Mouse (Mus musculus) T-helper 1 cell (primary cell): ENCODE measurements around the gene Mthfd1.

Source experiments
- in situ Hi-C: fragments of 300-600 bp; cut with MboI, MseI; formaldehyde crosslinking; loops from one replicate; pipeline ENCODE4 v1.15.1; 2025; ENCODE audit warnings: high pct_unique_total_duplicates

The Mthfd1 gene

DNA sequence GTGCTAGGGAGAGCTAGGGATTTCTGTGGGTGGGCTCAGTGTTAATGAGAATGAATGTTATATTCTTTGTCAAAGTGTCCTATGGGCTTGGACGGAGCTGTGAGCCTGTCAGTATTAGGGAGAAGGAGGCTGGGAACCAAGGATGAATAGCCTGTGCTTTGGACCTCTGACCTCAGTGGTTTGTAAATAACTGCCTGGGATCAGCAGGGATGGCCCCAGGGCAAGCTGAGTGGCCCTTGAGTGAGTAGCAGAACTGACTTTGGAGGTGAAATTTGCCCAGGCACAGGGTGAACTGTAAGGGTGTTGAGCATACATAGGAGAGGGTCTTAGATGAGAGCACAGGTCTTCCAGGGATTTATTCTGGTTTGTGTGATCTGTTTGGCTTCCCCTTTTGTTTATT, 8.8 kb downstream of the Mthfd1 start:
- in situ Hi-C loops: no loop called here

DNA sequence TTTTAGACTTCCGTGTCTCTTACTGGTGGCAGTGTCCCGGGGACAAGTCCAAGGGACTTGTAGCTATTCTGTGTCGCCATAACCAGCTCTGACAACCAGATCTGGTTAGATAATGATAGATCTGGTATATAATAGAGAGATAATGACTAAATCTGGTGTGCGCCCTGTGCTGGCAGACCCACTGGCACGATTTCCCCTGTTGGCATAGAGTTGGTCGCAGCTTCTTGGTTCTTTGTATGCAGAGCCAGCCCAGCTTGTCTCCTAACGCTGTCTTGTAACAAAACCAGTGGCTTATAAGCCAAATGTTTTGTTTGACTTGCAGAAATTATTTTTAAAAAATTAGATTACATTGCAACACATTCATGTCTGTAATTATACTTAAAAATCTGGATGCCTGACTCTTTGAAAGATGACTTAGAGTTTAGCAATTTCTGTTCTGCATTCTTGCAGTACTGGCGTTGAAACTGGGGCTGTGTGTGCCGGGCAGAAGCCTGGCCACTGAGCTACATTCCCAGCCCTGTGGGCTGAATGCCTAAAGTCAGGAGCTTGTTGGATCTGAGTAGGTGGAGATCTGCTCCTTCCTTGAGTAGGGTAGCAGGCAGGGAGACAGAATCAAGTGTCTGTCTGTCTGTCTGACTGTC, 9.3 kb downstream of the Mthfd1 start:
- in situ Hi-C loops: no loop called here

DNA sequence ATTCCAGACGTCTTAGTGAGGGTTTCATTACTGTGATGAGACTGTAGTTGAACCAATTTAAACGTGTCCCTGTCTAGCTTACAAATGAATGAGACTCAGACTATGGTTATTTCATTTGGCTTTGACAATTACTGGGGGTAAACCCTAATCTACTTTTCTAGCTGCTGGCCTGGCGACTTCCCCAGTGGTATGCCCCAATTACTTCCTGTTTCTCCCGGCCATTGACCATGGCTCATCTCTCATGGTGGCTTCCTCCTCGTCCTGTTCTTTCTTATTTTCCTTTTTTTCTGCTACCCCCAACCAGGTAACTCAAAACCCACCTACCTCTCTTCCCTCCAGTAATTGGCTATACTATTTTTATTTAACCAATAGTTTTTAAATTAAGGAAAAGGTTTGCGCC, 9.9 kb downstream of the Mthfd1 start:
- in situ Hi-C loops: no loop called here

DNA sequence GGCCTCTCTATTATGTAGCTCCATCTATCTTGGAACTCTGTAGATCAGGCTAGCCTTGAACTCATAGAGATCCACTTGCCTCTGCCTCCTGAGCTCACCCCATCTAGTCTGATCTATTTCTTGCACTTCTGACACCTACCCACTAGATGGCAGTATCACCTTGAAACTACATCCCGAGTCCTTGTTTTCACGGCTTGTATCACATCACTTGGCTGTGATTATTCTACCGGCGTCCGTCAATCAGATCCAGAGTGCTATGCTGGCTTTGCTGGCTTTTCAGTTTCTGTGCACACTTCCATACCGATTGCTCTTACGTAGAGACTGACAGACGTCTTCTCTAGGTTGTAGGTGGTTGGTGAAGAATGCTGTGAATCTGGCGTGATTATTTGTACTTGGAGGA, 11.8 kb downstream of the Mthfd1 start:
- in situ Hi-C loops: no loop called here

DNA sequence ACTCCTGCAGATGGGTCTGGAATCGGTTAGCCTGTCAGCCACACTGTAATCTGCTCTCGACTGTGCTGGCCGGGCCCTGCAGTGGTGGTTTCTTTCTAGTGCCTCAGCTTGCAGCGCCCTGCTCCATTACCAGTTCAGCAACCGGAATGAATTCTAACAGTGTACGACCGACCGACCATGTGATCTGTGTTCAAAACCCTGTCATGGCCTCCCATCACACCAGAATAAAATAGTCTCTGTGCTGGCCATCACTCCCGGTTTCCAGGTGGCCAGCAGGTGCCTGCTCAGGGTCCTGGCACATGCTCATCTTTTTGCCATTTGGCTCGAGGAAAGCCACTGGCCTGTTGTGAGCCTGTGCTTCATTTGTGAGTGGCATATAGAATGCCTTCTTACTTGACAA, 13.6 kb downstream of the Mthfd1 start:
- in situ Hi-C loops: no loop called here

DNA sequence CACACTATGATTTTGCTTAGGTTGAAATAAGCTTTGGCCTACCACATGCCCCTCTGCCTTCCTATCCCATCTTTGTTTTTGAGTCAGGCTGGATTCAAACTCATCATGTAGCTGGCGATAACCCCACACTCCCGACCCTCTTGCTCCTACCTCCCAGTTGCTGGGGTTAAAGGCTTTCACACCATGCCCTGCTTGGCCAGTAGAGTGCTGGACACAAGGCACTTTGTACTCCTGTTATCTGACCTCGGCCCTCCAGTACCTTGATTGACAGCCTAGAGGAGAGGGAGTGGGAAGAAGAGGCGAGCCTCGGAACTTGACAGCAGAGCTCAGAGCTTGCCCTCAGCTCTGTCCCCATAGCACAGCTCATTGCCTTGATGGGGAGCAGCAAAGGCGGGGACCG, 14.1 kb downstream of the Mthfd1 start:
- in situ Hi-C loops: no loop called here

DNA sequence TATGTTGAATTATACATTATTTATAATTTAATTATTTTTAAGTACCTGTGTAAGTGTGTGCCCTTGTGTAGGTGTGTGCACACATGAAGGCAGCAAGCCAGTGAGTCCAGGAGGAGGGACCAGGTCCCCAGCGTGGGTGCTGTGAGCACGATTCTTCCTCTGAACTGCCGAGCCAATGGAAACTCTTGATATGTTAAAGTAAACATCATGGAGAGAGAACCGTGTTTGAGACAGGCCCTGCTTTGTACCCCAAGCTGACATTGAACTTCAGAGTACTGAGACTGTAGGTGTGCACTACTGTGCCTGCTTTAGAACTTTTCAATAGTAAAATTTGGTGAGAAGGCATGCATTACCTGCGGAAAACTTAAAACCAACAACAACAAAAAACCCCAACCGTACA, 16.4 kb downstream of the Mthfd1 start:
- in situ Hi-C loops: no loop called here

DNA sequence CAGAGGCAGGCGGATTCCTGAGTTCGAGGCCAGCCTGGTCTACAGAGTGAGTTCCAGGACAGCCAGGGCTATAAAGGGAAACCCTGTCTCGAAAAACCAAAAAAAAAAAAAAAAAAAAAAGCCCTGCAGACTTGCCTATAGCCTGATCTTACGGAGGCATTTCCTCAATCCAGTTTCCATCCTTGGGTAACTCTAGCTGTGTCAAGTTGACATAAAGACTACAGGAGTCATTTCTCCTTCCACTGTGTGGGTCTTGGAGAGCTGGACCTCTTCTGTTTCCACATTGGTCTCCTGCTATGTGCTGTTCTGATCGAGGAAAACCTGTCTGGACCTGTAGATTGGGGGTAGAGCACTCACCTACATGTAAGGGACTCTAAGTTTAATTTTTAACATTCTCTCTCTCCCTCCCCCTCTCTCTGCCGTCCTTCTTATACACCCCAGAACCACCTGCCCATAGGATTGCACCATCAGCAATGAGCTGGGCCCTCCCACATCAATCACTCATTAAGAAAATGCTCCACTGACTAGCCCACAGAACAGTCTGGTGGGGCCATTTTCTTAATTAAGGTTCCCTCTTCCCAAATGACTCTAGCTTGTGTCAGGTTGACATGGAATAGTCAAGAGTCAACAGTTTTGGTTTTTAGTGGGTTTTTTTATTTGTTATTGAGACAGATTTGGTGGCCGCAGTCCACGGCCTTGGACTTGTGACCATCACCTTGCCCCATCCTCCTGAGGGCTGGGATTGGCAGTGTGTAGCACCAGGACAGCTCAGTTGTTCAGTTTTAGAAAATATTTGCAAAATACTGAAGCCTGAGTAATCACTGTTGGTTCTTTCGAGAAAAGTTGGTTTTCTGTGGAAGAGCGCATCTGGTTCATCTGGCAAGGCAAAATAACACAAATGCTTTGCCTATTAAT, 17.8 kb downstream of the Mthfd1 start:
- in situ Hi-C loops: no loop called here

DNA sequence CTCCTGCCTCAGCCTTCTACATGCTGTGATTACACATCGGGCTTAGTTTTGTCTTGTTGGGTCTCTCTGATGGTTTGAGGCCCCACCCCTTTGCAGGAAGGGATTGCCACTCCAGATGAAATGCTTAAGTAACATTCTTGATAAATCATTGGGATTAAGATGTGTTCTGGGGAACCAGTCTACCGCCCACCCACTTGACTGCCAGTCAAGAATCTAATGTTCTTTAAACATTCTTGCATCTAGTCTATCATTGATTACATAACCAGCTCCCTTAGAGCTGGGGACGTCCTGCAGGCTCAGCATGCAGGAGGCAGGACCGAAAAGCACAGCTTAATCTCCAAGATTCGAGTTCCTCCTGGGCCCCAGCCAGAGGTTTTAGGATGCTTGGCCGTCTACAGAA, 23.1 kb downstream of the Mthfd1 start:
- in situ Hi-C loops: no loop called here

DNA sequence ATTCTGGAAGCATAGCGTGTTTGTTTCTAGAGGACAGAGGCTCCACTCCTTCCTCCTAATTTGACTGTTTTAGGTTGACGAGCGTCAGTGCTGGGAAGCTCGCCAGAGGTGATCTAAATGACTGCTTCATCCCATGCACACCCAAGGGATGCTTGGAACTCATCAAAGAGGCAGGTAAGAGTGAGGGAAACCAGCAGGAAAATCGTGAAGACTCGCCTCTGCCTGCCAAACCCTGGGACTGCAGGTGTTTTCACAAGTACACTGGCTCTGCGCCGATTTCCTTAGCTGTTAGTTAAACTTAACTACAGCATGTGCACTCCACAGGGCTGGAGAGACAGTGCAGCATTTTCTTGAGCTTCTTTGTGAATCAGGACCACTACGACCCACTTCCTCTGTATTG, 25.5 kb downstream of the Mthfd1 start:
- in situ Hi-C loops: no loop called here

DNA sequence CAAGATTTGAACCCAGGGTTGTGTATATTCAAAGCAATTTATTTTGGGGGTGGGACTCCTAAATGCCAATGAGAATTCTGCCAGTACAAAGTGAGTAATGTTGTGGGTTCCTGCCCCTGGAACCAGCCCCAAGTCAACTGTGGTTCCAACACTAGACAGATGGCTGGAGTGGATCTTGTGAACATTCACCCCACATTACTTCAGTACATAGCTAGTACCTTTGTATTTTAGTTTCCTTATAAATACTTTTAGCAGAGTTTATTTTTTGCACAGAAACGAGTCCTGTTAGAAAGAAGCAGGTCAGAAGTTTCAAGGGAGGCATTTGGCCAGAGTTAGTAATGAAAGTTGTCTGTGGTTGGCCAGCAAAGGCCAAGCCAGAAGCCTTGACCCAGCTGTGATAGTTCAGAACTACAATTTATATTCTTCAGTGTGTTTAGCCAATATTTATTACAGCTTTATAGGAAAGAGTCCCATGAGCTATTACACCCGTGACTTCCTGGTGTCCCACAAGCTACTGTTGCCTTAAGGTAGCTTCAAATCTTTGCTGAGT, 26.1 kb downstream of the Mthfd1 start:
- in situ Hi-C loops: no loop called here

DNA sequence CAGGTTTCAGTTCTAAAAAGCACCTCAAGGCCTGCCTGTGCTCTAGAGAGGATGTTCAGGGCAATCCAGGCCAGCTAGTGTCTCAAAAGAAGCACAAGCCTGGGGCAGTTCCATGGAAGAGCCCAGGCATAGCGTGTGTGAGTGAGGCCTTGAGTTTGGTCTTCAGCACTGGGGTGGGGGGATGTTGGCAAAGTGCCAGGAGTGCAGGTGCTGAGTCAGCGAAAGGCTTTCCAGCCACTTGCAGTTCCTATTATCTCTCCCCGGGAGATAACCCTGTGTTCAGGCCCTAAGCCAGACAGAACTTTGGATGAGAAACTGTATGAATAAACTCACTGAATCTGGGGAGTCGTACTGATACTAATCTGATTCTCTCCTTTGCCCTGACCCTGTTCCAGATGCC, 27.0 kb downstream of the Mthfd1 start:
- in situ Hi-C loops: no loop called here

DNA sequence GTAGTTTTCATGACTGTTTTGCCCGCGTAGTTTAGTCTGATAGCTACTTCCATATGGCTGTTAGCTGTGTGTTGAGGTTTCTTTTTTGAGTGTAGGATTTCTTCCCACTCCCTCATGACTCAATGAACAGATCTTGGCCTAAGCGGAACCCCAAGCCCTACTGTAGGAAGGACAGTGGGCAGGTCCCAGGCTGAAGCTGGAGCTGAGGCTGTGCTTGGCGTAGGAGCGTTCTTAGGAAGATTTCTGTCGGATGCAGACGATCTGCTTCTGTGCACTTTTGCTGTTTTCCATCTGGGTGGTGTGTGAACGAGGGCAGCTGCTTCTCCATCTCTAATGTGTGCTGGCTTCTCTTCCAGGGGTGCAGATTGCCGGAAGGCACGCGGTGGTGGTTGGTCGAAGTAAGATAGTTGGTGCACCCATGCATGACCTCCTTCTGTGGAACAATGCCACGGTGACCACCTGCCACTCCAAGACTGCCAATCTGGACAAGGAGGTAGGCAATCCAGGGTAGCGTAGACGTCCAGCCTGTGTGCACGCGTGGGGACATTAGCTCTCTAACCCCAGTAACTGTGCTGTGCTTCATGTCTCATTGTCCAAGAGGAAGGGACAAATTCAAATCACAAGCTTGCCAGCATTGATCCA, 27.6 kb downstream of the Mthfd1 start:
- in situ Hi-C loops: no loop called here

DNA sequence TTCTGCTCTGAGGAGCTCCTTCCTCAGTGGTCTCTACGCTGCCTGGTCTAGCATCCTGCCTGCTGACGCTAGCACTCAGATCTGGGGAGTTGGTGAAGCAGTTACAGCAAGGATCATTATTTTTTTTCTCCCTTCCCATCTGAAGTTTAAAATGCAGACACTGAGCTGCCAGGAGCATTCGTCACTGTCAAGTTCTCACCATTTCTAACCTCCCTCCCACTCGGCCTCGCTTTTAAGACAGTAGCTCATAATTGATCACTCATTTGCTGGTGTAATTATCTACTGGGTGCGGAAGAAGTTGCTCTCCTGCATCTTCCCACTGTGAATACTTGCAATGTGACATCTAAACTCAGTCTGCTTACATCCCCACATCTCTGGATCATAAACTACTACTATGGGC, 30.3 kb downstream of the Mthfd1 start:
- in situ Hi-C loops: no loop called here

DNA sequence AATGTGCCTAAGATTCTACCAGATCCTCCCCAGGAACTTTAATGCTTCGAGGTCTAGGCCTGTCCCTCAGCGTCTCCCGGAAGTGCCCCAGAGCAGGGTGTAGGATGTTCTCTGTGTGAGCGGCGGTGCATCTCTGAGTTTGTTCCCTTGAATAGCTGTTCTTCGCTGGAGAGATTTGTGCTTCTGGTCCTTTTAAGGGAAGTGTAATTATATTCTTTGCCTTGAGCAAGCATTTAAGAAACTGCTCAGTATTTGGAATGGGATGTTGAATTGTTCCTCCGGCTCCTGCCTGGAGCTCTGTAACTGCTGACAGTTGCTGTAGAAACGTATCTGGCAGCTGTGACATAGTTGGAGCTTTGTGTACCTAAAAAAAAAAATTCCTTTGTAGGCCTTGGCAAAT, 32.9 kb downstream of the Mthfd1 start:
- in situ Hi-C loops: no loop called here

DNA sequence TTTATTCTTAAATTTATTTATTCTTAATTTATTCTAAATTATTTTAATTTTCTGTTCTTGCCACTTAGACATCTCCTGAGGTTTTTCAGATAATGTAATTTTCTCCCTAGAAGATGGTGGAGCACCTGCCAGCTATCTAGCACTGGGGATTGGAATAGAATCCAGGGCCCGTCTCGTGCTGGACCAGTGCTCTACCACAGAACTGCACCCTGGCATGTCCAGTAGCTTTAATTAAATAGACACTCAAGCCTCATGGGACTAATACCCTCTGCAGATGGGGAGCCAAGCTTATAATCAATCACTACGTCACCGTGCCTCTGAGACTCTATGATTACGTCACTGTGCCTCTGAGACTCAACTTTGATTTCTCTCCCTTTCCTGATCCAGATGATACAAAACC, 33.4 kb downstream of the Mthfd1 start:
- in situ Hi-C loops: no loop called here

DNA sequence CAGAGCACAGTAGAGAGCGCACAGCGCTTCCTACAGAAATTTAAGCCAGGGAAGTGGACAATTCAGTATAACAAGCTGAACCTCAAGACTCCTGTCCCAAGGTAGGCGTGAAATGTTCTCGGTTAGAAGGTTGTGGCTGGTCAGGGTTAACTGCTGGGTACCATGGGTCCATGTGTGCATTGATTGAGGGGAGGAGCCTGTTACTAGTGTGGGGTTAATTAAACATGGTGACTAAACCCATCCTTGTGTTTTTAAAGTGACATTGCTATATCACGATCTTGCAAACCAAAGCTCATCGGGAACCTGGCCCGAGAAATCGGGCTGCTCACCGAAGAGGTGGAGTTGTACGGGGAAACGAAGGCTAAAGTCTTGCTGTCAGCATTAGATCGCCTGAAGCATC, 34.3 kb downstream of the Mthfd1 start:
- in situ Hi-C loops: no loop called here

DNA sequence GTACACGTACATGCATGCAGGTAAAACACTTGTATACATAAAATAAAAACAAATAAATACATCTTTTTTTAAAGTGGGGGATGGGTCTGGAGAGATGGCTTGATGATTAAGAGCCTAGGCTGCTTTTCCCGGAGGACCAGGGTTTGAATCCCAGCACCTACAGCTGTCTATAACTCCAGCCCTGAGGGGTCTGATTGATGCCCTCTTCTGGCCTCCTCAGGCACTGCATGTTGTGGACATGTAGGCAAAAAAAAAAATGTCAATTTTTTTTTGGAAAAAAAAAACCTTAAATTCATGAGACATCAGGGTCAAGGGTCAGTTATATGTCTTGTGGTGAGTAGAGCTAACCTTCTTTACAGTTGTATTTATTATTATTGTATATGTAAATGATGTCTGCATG, 35.2 kb downstream of the Mthfd1 start:
- in situ Hi-C loops: no loop called here

DNA sequence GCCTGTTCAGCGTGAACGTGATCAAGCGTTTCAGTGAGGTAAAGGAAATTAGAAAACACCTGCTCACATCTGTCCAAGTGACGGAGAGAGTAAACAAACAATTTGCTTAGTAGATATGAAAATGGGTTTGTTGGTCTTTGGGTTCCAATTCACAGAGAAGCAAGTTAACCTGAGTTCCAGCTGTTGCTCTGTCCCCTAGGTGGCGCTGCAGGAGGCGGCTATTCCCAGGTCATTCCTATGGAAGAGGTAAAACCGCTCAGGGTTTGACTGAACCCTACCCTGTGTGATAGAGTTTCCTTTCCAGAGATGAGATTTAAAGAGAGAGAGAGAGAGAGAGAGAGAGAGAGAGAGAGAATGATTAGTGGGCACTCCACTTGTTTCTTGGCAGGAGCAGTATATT, 38.1 kb downstream of the Mthfd1 start:
- in situ Hi-C loops: no loop called here

DNA sequence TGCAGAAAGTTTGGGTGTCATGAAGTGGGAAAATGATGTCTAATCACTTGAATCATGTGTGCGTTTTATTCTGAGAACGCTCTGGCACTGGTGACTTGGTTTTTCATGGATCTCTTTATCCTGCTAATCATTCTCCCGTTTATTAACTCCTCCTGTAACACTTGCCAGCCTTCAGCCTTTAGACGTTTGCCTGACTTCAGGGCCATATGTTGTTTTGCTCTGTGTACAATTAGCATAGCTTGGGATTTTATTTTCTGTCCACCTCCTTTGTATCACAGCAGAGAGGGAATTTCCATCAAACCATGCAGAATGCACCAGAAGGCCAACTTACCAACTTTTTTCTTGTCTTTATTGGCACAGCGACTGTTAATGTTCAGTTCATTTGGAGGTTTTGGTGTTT, 42.7 kb downstream of the Mthfd1 start:
- in situ Hi-C loops: no loop called here

DNA sequence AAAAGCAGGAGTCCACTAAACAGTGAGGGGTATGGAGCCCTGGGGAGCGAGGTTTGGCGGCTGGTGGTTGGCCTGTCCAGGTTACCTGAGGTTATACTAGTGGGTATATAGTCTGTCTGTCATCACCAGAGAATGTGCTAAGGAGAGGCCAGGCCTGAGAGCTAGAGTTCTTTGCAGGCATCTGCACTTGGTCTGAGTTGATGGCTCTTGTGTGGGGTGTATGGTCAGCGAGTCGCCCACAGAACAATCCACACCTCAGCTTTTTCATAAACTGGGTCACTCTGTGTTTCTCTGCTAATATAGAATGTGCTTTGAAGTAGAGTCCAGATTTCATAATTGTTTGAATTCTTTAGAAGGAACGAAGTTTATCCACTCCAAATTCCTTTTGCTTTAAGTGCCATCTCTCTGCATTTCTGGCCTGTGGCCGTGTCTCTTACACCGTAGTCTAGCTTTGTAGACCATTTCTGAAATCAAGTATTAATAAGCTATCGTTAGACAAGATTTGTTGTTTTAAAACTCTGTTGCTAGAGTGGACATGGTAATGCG, 44.3 kb downstream of the Mthfd1 start:
- in situ Hi-C loops: no loop called here

DNA sequence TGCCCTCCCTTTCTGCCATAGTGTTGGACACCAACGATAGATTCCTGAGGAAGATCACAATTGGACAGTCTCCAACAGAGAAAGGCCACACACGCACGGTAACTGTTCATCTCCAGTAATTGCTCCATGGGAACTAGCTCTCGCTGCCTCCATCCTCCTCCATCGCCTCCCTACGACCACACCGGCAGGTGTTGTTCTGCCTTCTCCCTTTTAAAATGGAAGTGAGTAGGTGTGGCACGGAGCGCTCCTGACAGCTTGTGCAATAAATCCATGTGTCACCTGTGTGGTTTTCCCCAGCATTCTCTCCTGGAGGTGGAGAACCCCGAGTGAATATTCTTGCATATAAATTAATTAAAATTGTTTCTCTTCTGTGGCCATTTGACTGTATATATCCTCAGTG, 45.3 kb downstream of the Mthfd1 start:
- in situ Hi-C loops: loop anchor here (25.0 kb wide), 1 partner anchor 1813 kb away; no protein-coding TSS in a partner anchor
